Mouse (Mus musculus) yolk sac, embryonic 10.5 days (tissue): ENCODE measurements around the gene Amy2a4.
"Not testable (repeated sequence)": the region's sequence is repeated elsewhere in the genome, so short reads cannot be mapped to it uniquely, and the experiment has no call there.

Experiments used
- DNase-seq: peaks from one replicate; pipeline ENCODE4 v3.0.0-alpha.2; 2017; ENCODE audit warnings: low spot score

Amy2a4 gene

GRCm38 (mm10) chr3:113291349-113291748 lies at the start of gene Amy2a4:
TSS of gene Amy2a4 (minus strand) at chr3:113291449.
- not testable (repeated sequence) for DNase-seq

- not testable (repeated sequence) for DNase-seq
Observed at GRCm38 (mm10) chr3:113323952-113324351, 32.7 kb upstream of the Amy2a4 start, which contains the start of gene Amy2a3. TSS of gene Amy2a3 (minus strand) at chr3:113324052.

GRCm38 (mm10) chr3:113312937-113313336 lies 21.7 kb upstream of the Amy2a4 start:
- not testable (repeated sequence) for DNase-seq

GRCm38 (mm10) chr3:113280285-113280684 lies 11.0 kb downstream of the Amy2a4 start:
- not testable (repeated sequence) for DNase-seq

- not testable (repeated sequence) for DNase-seq
Observed at GRCm38 (mm10) chr3:113279586-113279985, 11.7 kb downstream of the Amy2a4 start.

GRCm38 (mm10) chr3:113258737-113259136 lies 32.5 kb downstream of the Amy2a4 start, which contains the start of gene Amy2a5:
TSS of gene Amy2a5 (minus strand) at chr3:113258837.
- DNase-seq: not testable (repeated sequence)
